Mouse (Mus musculus) cerebellum, adult 2 months (tissue): Measurements from ENCODE around the gene Dab2.

ENCODE experiments used
- CTCF ChIP-seq: fragments of 200-500 bp; IDR thresholded peaks from 2 replicates; pipeline ENCODE4 v1.5.1; 2011; ENCODE audit warnings: low read depth, mild to moderate bottlenecking, control low read depth, low read length, moderate library complexity, borderline replicate concordance; ENCODE audit not compliant: insufficient read depth
- POLR2A ChIP-seq: fragments of 200-500 bp; IDR thresholded peaks from 2 replicates; pipeline ENCODE4 v1.6.1; 2011; ENCODE audit warnings: low read length, control low read depth, borderline replicate concordance; ENCODE audit not compliant: insufficient read depth

- no peak for TF ChIP-seq CTCF
- TF ChIP-seq POLR2A: no peak
These were observed 10.0 kb downstream of the Dab2 start for GRCm38 (mm10) chr15:6309633-6310032.
